Mouse (Mus musculus): ENCODE measurements around the gene Cdc26.
A peak's percentile ranks its signal among the peaks of the same experiment; 100 is the strongest.

The Cdc26 gene

DNA sequence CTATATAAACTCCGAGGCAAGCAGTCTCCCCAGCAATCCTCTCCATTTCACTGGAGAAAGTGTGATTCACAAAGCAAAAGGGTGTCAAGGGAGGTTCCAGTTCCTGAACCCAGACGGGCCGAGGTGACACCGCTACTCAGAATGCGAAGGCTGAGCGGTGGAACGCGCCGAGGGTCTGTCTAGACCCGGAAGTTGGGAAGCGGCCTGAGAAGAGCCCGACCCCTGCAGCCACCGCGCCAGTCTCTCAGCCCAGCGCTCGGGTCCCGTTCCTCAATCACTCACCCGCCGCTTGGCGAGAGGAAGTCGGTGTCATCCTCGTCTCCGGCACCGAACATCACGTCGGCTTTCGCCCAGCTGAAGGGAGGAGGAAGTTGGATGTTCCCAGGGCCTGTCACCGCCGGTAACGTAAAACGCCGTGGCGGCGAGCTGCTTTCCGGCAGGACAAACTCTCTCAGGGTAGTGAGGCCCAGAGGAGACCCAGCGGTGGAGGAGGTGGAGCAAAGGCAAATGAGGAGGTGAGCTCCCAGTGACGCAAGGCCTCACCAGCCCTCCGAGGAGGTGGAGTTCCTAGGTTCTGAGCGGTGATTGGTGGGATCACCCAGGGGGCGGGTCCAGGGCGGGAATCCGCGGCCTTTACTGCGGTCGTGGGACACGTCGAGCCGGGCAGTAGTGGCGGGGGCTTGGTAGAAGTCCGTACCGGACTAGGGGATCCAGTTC lies 48.2 kb downstream of the Cdc26 start, which contains the start of the genes Fkbp15 and Slc31a1:
Gene Fkbp15 (minus strand): TSS at position 461 of the 717 bp plus-strand sequence.
Gene Slc31a1 (plus strand): TSS at position 640 of the 717 bp plus-strand sequence.
- peak; percentile 95 for DNase-seq

DNA sequence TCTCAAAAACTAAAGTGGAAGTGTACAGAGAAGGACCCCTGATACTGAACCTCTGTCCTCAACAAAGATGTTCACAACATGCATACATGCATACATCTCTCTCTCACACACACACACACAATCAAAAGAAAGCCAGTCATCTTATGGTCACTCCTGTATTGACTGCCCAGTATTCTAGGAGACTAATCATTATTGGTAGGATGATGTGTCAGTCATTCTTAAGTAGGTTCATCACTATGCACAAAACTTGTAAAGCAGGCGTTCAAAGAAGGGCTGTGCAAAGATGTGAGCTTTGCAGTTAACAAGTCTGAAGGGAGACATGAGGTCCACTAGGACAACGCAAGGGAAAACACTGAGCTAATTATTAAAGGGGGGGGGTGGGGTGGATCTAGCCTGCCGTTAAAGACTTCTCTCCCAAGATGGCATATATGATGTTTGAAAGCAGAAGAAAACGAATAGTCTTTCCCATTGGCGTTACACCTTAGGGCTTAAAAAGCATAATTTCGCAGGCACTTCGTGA lies 49.1 kb downstream of the Cdc26 start:
- DNase-seq = no peak

DNA sequence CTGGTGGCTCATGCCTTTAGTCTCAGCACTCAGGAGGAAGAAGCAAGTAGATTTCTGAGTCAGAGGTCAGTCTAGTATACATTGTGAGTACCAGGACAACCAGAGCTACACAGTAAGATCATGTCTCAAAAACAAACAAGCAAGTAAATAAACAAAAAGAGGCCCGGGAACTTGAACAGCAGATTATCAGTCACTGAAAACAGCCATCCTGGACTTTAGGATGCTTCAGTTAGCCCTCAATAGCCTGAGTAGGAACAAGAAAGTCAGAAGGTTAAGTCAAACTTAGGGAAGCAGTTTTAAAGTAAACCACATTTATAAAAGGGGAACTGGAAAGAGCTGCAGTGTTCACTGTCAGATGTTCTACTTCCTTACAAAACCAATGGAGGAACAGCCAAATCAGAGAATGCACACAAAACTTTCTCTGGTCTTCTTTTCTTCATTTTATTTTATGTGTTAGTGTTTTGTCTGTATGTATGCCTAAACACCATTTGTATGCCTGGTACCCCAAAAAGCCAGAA lies 50.8 kb downstream of the Cdc26 start:
- DNase-seq = no peak

DNA sequence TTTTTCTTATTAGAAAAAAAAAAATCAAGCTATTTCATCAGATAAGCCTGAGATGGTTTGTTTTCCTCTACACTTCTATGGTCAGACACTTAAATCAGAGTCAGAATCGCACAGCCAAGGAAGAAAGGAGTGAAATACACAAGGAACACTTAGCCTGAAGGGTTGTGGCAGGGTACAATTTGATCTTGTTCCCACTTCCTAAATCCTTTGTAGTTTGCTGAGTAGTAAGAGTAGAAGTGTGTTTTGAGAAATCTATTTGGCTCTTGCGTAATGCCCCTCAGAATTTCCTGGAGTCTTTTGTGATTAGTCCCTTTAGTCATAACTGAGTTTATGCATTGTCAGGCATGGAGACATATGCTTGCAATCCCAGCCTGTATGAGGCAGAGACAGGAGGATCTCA lies 59.1 kb downstream of the Cdc26 start:
- no peak for DNase-seq

DNA sequence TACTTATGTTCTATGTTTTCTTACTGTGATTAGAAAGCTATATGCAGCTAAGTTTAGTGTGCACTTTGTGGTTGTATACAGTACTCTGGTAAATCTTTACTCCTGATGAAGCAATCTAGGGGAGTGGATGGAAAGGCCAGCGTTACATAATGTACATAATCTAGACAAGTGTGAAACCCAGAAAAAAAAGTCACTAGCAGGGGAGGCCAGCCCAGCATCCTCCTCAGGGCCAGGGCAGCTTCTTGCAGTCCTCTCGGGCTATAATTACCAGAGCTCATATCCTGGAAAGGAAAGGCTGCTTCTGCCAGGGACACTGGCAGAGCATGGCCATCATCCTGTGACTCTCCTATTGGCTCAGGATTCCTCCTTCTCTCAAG lies 60.1 kb downstream of the Cdc26 start:
- DNase-seq = no peak

DNA sequence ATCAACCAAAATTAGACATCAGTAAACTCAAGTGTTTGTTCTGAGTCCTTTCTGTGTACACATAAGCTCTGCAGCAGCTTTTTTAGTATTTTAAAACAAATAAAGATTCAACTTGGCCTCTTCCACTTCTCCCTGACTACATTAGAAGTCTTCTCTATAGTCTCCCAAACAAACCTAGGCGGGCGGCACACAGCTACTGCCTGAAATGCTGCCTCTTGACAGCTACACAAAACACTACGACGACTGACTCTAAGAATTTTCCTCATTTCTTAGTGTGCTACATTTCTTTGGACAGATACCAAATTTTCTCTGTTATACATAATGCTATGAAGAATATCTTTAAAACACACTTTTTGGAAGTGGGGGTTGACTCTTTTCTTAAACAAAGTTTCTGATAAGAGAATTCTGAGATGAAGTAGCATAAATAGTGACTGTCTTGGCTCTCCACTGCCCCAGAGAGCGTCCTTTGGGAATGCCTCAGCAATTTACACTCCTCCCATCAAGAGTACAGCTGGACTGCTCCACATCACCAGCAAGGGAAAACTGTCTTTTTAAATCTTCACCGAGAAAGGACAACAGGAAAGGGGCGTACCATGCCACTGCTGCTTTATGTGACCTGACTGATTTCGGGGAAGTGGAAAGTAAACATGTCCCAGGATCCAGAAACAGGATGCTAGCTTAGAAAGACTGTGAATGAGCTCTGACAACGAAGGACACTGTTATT lies 60.7 kb downstream of the Cdc26 start:
- no peak for DNase-seq

DNA sequence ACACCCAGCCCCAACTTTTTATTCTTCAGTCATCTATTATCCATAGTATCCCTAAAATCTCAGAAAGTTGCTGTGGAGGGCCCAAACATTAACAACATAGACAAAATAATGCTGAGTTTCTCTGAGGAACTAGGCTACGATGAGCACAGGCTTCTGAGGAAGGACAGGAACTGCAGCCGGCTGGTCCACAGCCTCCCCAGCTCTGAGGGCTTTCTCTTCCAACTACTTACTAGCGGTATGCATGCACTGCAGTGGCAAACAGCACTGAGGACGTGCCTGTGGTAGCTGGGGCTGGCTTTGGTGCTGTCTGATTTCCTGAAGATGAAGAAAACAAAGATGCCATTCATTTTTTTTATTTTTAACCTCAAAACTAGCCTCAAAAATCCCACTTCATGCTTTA lies 62.6 kb downstream of the Cdc26 start:
- DNase-seq = no peak

DNA sequence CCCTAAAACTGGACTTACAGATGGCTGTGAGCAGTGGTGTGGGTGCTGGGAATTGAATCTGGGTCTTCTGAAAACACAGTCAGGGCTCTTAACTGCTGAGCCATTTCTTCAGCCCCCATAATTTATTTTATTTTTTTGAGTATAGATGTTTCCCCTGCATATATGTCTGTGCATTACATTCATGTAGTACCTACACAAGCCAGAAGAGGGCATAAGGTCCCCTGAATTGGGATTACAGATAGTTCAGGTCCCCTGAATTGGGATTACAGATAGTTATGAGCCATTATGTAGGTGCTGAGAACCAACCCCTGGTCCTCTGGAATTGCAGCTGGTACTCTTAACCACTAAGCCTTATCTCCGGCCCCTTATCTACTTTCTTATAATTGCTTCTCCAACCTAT lies 64.4 kb downstream of the Cdc26 start:
- DNase-seq = no peak

DNA sequence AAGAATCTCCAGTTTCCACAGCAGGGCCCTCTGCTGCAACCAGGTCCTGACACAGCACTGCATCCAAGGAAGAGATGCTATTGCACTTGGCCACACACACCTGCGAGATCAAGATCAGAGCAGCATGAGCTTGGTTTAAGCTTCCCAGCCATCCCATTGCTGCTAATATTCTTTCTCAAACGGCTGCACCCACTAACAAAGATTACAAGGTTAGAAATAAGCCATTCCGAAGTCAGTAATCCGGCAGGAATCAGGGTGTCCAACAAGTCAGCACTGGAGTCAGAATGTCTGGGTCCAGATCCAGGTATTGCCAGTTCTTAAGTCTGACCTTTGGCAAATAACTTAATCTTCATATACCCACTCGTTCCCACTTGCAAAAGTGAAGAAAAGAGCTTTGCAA lies 69.9 kb downstream of the Cdc26 start:
- no peak for DNase-seq
